Comparison of ENCODE assay signal across 25 mouse cellular contexts in genomic region chr7:65945342-65945993, GRCm38 (mm10).
DNase-seq lines count a peak whose midpoint lies in the region; ATAC-seq and TF ChIP-seq lines count a peak whose summit lies in the region.
"Had no signal": no experiment of that assay in that cellular context is flagged by ENCODE, and none has a peak within 500 bp of the region (broad histone marks: within the 10 kb centered on the region; RNA-seq: fewer than 3 reads in every experiment).

No protein-coding gene starts in this region.

- H3K4me1 ChIP-seq in hindbrain, embryonic 14.5 days (replicated peaks; ENCODE audit: control insufficient read depth, insufficient read depth, low read length), result no peaks in the 10 kb centered on the region
- H3K4me1 ChIP-seq in hindbrain, embryonic 11.5 days (replicated peaks; ENCODE audit: control insufficient read depth, insufficient read depth, low read length), result no peaks in the 10 kb centered on the region
- H3K4me1 ChIP-seq in ES-E14 (ENCODE audit: control insufficient read depth in 2 of 2, insufficient read depth in 2 of 2, low read length in 2 of 2, poor library complexity in 1 of 2), result no peaks in the 10 kb centered on the region; a peak in 1 of 4 replicates
- H3K4me1 ChIP-seq in forebrain, embryonic 15.5 days, result peaks cover 17% of the 10 kb centered on the region; the same call in 1 of the 2 replicates
- H3K4me1 ChIP-seq in intestine, postnatal 0 days (replicated peaks; ENCODE audit: control insufficient read depth, insufficient read depth, low read length), result peaks cover 6% of the 10 kb centered on the region; the same call in 1 of the 2 replicates
- H3K4me1 ChIP-seq: embryonic facial prominence, embryonic 13.5 days; midbrain, embryonic 12.5 days had no signal

- 68% methylated on average over 8 of the region's 8 CpGs for WGBS in hindbrain, embryonic 14.5 days
- 74% methylated on average over 8 of the region's 8 CpGs for WGBS in hindbrain, embryonic 11.5 days
- 49% methylated on average over 8 of the region's 8 CpGs for WGBS in forebrain, embryonic 15.5 days
- 43% methylated on average over 8 of the region's 8 CpGs for WGBS in intestine, postnatal 0 days

- DNase-seq in hindbrain, embryonic 14.5 days (ENCODE audit: low spot score), result peak; percentile 36
- DNase-seq in hindbrain, embryonic 11.5 days (ENCODE audit: low spot score), result no peak
- DNase-seq in ES-E14 (ENCODE audit: low read depth, low spot score), result no peak
- no peak for DNase-seq in adrenal gland, adult 18-20 months (ENCODE audit: low spot score in 2 of 2)
- no peak for DNase-seq in embryo, embryonic 10 days (ENCODE audit: low spot score)
- DNase-seq: adrenal gland, adult 2 months; cerebellum, postnatal 25 days; embryo, embryonic 11 days; gastrocnemius, adult 2 months; kidney, adult 9 months; kidney, postnatal 25 days; lung, adult 18-20 months; lung, postnatal 10 days; right cerebral cortex, adult 18-20 months; right cerebral cortex, postnatal 4 days had no signal

- no peaks in the 10 kb centered on the region for H3K27me3 ChIP-seq in hindbrain, embryonic 14.5 days (ENCODE audit: control insufficient read depth, insufficient read depth, low read length)
- no peaks in the 10 kb centered on the region for H3K27me3 ChIP-seq in hindbrain, embryonic 11.5 days (ENCODE audit: control insufficient read depth, insufficient read depth, low read length)
- no peaks in the 10 kb centered on the region for H3K27me3 ChIP-seq in forebrain, embryonic 15.5 days
- H3K27me3 ChIP-seq in intestine, postnatal 0 days (replicated peaks; ENCODE audit: control insufficient read depth, insufficient read depth, low read length), result no peaks in the 10 kb centered on the region
- H3K27me3 ChIP-seq: embryonic facial prominence, embryonic 13.5 days; limb, embryonic 13.5 days; liver, embryonic 12.5 days; midbrain, embryonic 12.5 days; Patski had no signal

- H3K9me3 ChIP-seq in hindbrain, embryonic 14.5 days (ENCODE audit: control insufficient read depth, low read length), result no peaks in the 10 kb centered on the region
- H3K9me3 ChIP-seq in hindbrain, embryonic 11.5 days (ENCODE audit: control insufficient read depth, low read length), result no peaks in the 10 kb centered on the region
- no peaks in the 10 kb centered on the region for H3K9me3 ChIP-seq in ES-E14 (ENCODE audit: control insufficient read depth, insufficient read depth, low read depth, low read length)
- H3K9me3 ChIP-seq in forebrain, embryonic 15.5 days, result no peaks in the 10 kb centered on the region
- no peaks in the 10 kb centered on the region for H3K9me3 ChIP-seq in intestine, postnatal 0 days (ENCODE audit: control insufficient read depth)
- H3K9me3 ChIP-seq: embryonic facial prominence, embryonic 13.5 days; G1E; heart, embryonic 10.5 days; limb, embryonic 13.5 days; liver, embryonic 12.5 days; midbrain, embryonic 12.5 days had no signal

- H3K27ac ChIP-seq in hindbrain, embryonic 14.5 days, result no peak overlapping the region
- no peak overlapping the region for H3K27ac ChIP-seq in hindbrain, embryonic 11.5 days (ENCODE audit: low read depth, low read length)
- 0 out of 2 replicates have a peak overlapping the region, but pooled peaks have one; percentile 11 for H3K27ac ChIP-seq in ES-E14 (ENCODE audit: insufficient read depth, low read depth, low read length, poor library complexity, severe bottlenecking)
- no peak overlapping the region for H3K27ac ChIP-seq in forebrain, embryonic 15.5 days (replicated peaks)
- no peak overlapping the region for H3K27ac ChIP-seq in intestine, postnatal 0 days (ENCODE audit: low read depth, low read length)
- H3K27ac ChIP-seq: embryonic facial prominence, embryonic 13.5 days; gastrocnemius, adult 2 months; heart, embryonic 10.5 days; limb, embryonic 13.5 days; liver, embryonic 12.5 days; midbrain, embryonic 12.5 days had no signal

- ATAC-seq in hindbrain, embryonic 14.5 days (ENCODE audit: low FRiP score), result no peak
- no peak for ATAC-seq in hindbrain, embryonic 11.5 days (ENCODE audit: low FRiP score)
- peak; percentile 80 for ATAC-seq in forebrain, embryonic 15.5 days (replicated peaks)
- ATAC-seq in intestine, postnatal 0 days, result 0 out of 2 replicates have a peak, but pooled peaks have one; percentile 28
- ATAC-seq: liver, embryonic 12.5 days; Patski had no signal

- in situ Hi-C loops in ES-E14 (cut with MboI; ENCODE audit: low sequenced_read_pairs in 2 of 2, unreplicated experiment in 2 of 2), result no loop called here

- H3K4me2 ChIP-seq in hindbrain, embryonic 14.5 days (replicated peaks), result no peak overlapping the region
- H3K4me2 ChIP-seq in hindbrain, embryonic 11.5 days (replicated peaks; ENCODE audit: low read depth, low read length), result no peak overlapping the region
- no peak overlapping the region for H3K4me2 ChIP-seq in forebrain, embryonic 15.5 days (replicated peaks)
- no peak overlapping the region; the same call in 1 of the 2 replicates for H3K4me2 ChIP-seq in intestine, postnatal 0 days (replicated peaks; ENCODE audit: low read depth)
- H3K4me2 ChIP-seq: embryonic facial prominence, embryonic 13.5 days; limb, embryonic 13.5 days; liver, embryonic 12.5 days; midbrain, embryonic 12.5 days had no signal

- H3K36me3 ChIP-seq in hindbrain, embryonic 14.5 days (replicated peaks; ENCODE audit: control insufficient read depth, insufficient read depth), result no peaks in the 10 kb centered on the region
- no peaks in the 10 kb centered on the region for H3K36me3 ChIP-seq in hindbrain, embryonic 11.5 days (ENCODE audit: control insufficient read depth, insufficient read depth, low read length)
- H3K36me3 ChIP-seq in ES-E14 (ENCODE audit: control insufficient read depth, insufficient read depth, low read length, poor library complexity, severe bottlenecking), result no peaks in the 10 kb centered on the region; the same call in 1 of the 2 replicates
- H3K36me3 ChIP-seq in forebrain, embryonic 15.5 days, result no peaks in the 10 kb centered on the region
- H3K36me3 ChIP-seq in intestine, postnatal 0 days (ENCODE audit: control insufficient read depth, insufficient read depth), result no peaks in the 10 kb centered on the region
- H3K36me3 ChIP-seq: embryonic facial prominence, embryonic 13.5 days; G1E; heart, embryonic 10.5 days; limb, embryonic 13.5 days; liver, embryonic 12.5 days; midbrain, embryonic 12.5 days had no signal

- no peak overlapping the region for H3K4me3 ChIP-seq in hindbrain, embryonic 14.5 days (replicated peaks; ENCODE audit: low read length)
- H3K4me3 ChIP-seq in hindbrain, embryonic 11.5 days (ENCODE audit: low read depth, low read length), result no peak overlapping the region
- no peak overlapping the region for H3K4me3 ChIP-seq in ES-E14 (ENCODE audit: insufficient read depth in 1 of 2, low read depth in 1 of 2, low read length in 2 of 2, poor library complexity in 1 of 2, severe bottlenecking in 1 of 2)
- no peak overlapping the region for H3K4me3 ChIP-seq in forebrain, embryonic 15.5 days
- H3K4me3 ChIP-seq in intestine, postnatal 0 days (ENCODE audit: low read depth, low read length), result no peak overlapping the region
- H3K4me3 ChIP-seq: embryonic facial prominence, embryonic 13.5 days; erythroblast, embryonic 14.5 days; gastrocnemius, adult 2 months; heart, embryonic 10.5 days; limb, embryonic 13.5 days; liver, embryonic 12.5 days; midbrain, embryonic 12.5 days had no signal

- no peak for TF ChIP-seq CTCF in intestine, postnatal 0 days (IDR thresholded peaks at IDR 0.05; ENCODE audit: low read depth)

- no peak overlapping the region for H3K9ac ChIP-seq in hindbrain, embryonic 14.5 days
- H3K9ac ChIP-seq in hindbrain, embryonic 11.5 days (ENCODE audit: low read depth, low read length), result no peak overlapping the region
- no peak overlapping the region for H3K9ac ChIP-seq in ES-E14 (ENCODE audit: insufficient read depth, low read depth, low read length, poor library complexity, severe bottlenecking)
- no peak overlapping the region for H3K9ac ChIP-seq in forebrain, embryonic 15.5 days (replicated peaks)
- no peak overlapping the region for H3K9ac ChIP-seq in intestine, postnatal 0 days (ENCODE audit: low read depth, low read length)
- H3K9ac ChIP-seq: embryonic facial prominence, embryonic 13.5 days; limb, embryonic 13.5 days; liver, embryonic 12.5 days; midbrain, embryonic 12.5 days had no signal

TF ChIP-seq in ES-E14, 5 proteins besides CTCF, POLR2A, EP300 and RAD21:
- TF ChIP-seq CHD2 (IDR thresholded peaks at IDR 0.05; ENCODE audit: low read depth, low read length) (no peak), HCFC1 (IDR thresholded peaks at IDR 0.05; ENCODE audit: borderline replicate concordance, insufficient read depth, low read length) (no peak), ZNF384 (IDR thresholded peaks at IDR 0.05; ENCODE audit: low read depth, low read length) (no peak), ZC3H11A (IDR thresholded peaks at IDR 0.05; ENCODE audit: borderline replicate concordance, low read depth, low read length) (no peak), MAFK (IDR thresholded peaks at IDR 0.05; ENCODE audit: insufficient read depth, low read depth, low read length) (no peak)
TF ChIP-seq in ES-E14: peak in this region for 0.

Comparison
In these comparisons a context has a peak if more than half of its experiments do, and no peak if none do; other contexts are left out.
1. ATAC-seq: peak in forebrain, embryonic 15.5 days (single experiment) and intestine, postnatal 0 days (single experiment); none in hindbrain, embryonic 14.5 days (single experiment) and hindbrain, embryonic 11.5 days (single experiment).